Mouse (Mus musculus) 3134 (cell line): ENCODE data around the gene Wfdc11.
"Not testable (repeated sequence)": the region's sequence is repeated elsewhere in the genome, so short reads cannot be mapped to it uniquely, and the experiment has no call there.

Experiments used
- DNase-seq: peaks from one replicate; pipeline ENCODE4 v3.0.0-alpha.2; 2011; ENCODE audit warnings: low spot score; ENCODE audit not compliant: insufficient read length; ENCODE audit errors: extremely low read depth

Gene Wfdc11

GRCm38 (mm10) chr2:164673987-164674386 is at the start of gene Wfdc11:
Gene Wfdc11 (minus strand): TSS chr2:164674087.
- no peak for DNase-seq

- DNase-seq = no peak
Observed at GRCm38 (mm10) chr2:164723276-164723675, 49.4 kb upstream of the Wfdc11 start.

- DNase-seq = not testable (repeated sequence)
Observed at GRCm38 (mm10) chr2:164716194-164716786, 42.4 kb upstream of the Wfdc11 start.

- DNase-seq = no peak
Observed at GRCm38 (mm10) chr2:164715005-164715404, 41.1 kb upstream of the Wfdc11 start, which contains the start of gene Spint5. Gene Spint5 (plus strand): TSS chr2:164715305.

- DNase-seq = no peak
Observed at GRCm38 (mm10) chr2:164705991-164706390, 32.1 kb upstream of the Wfdc11 start.

GRCm38 (mm10) chr2:164705328-164705727 is 31.4 kb upstream of the Wfdc11 start:
- DNase-seq = no peak

- no peak for DNase-seq
Observed at GRCm38 (mm10) chr2:164704235-164704634, 30.3 kb upstream of the Wfdc11 start.

- DNase-seq = peak; percentile 28
Observed at GRCm38 (mm10) chr2:164701761-164702160, 27.9 kb upstream of the Wfdc11 start.

- no peak for DNase-seq
Observed at GRCm38 (mm10) chr2:164700959-164701358, 27.1 kb upstream of the Wfdc11 start.

GRCm38 (mm10) chr2:164698201-164698600 is 24.3 kb upstream of the Wfdc11 start, which contains the start of gene Spint4:
Gene Spint4 (plus strand): TSS chr2:164698501.
- DNase-seq = no peak

GRCm38 (mm10) chr2:164684807-164685206 is 10.9 kb upstream of the Wfdc11 start, which contains the start of gene Wfdc13:
Gene Wfdc13 (plus strand): TSS chr2:164685107.
- DNase-seq = no peak

GRCm38 (mm10) chr2:164679906-164680305 is 6.0 kb upstream of the Wfdc11 start:
- DNase-seq = no peak

GRCm38 (mm10) chr2:164678848-164679625 is 5.2 kb upstream of the Wfdc11 start:
- DNase-seq = peak; percentile 30

- DNase-seq = no peak
Observed at GRCm38 (mm10) chr2:164676916-164677685, 3.2 kb upstream of the Wfdc11 start.

- no peak for DNase-seq
Observed at GRCm38 (mm10) chr2:164676103-164676502, 2.2 kb upstream of the Wfdc11 start.

- no peak for DNase-seq
Observed at GRCm38 (mm10) chr2:164670938-164671337, 2.9 kb downstream of the Wfdc11 start.

- no peak for DNase-seq
Observed at GRCm38 (mm10) chr2:164670261-164670660, 3.6 kb downstream of the Wfdc11 start.

- DNase-seq = no peak
Observed at GRCm38 (mm10) chr2:164664851-164665250, 9.0 kb downstream of the Wfdc11 start.

- DNase-seq = no peak
Observed at GRCm38 (mm10) chr2:164656483-164656882, 17.4 kb downstream of the Wfdc11 start, which contains the start of gene Wfdc9. Gene Wfdc9 (minus strand): TSS chr2:164656583.

- no peak for DNase-seq
Observed at GRCm38 (mm10) chr2:164655858-164656257, 18.0 kb downstream of the Wfdc11 start, which contains the start of gene Wfdc10. Gene Wfdc10 (plus strand): TSS chr2:164656046.
